7 mouse cellular contexts compared by ENCODE assay signal in the genomic region with DNA sequence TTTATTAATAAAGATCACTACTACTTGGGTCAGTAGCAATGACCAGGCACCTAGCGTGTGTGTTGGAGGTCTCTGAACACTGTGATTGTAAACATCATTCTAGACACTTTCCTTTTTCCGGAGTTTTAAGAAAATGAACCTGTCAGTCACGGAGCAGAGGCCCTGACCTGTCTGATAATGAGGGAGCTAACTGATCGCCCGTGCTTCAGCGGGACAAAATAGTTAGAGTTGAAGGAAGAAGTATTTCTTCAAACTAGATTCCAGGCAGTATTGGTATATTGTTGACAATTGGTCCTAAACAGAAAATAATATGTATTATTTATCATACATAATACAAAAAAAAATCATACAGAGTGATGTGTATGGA. TPM values are rescaled to one million over a fixed set of nuclear protein-coding genes. Genes with fewer than 3 reads are reported as not detected.
DNase-seq lines count a peak whose midpoint lies in the region; ATAC-seq lines count a peak whose summit lies in the region.

No protein-coding gene starts in this region.

- H3K27me3 ChIP-seq in neural tube, embryonic 11.5 days (ENCODE audit: control insufficient read depth, insufficient read depth, low read length), result no peaks in the 10 kb centered on the region
- H3K27me3 ChIP-seq in limb, embryonic 13.5 days, result no peaks in the 10 kb centered on the region
- H3K27me3 ChIP-seq in stomach, embryonic 15.5 days (replicated peaks), result no peaks in the 10 kb centered on the region

- H3K27ac ChIP-seq in neural tube, embryonic 11.5 days (ENCODE audit: low read depth, low read length), result no peak overlapping the region; the same call in 1 of the 2 replicates
- peak overlapping the region; percentile 79; the same call in 1 of the 2 replicates for H3K27ac ChIP-seq in limb, embryonic 13.5 days
- H3K27ac ChIP-seq in stomach, embryonic 15.5 days, result peak overlapping the region; percentile 87; the same call in 1 of the 2 replicates

- peak overlapping the region; percentile 92 for H3K9ac ChIP-seq in neural tube, embryonic 11.5 days (ENCODE audit: low read length)
- H3K9ac ChIP-seq in limb, embryonic 13.5 days, result peak overlapping the region; percentile 94
- peak overlapping the region; percentile 66 for H3K9ac ChIP-seq in stomach, embryonic 15.5 days

- 0 out of 2 replicates have a peak, but pooled peaks cover 3% of the 10 kb centered on the region for H3K4me1 ChIP-seq in neural tube, embryonic 11.5 days (ENCODE audit: control insufficient read depth, insufficient read depth, low read length)
- peaks cover 11% of the 10 kb centered on the region for H3K4me1 ChIP-seq in limb, embryonic 13.5 days
- no peaks in the 10 kb centered on the region for H3K4me1 ChIP-seq in stomach, embryonic 15.5 days

- H3K4me2 ChIP-seq in neural tube, embryonic 11.5 days (ENCODE audit: low read depth), result peak overlapping the region; percentile 62
- peak overlapping the region; percentile 73 for H3K4me2 ChIP-seq in limb, embryonic 13.5 days (replicated peaks)
- H3K4me2 ChIP-seq in stomach, embryonic 15.5 days, result peak overlapping the region; percentile 52

- no peaks in the 10 kb centered on the region for H3K9me3 ChIP-seq in neural tube, embryonic 11.5 days (ENCODE audit: control insufficient read depth, low read length)
- H3K9me3 ChIP-seq in limb, embryonic 13.5 days, result no peaks in the 10 kb centered on the region
- H3K9me3 ChIP-seq in stomach, embryonic 15.5 days, result no peaks in the 10 kb centered on the region

- DNase-seq in neural tube, embryonic 11.5 days (ENCODE audit: low spot score), result no peak
- no peak for DNase-seq in neural tube, embryonic 10.5 days (ENCODE audit: extremely low spot score, low spot score)
- no peak for DNase-seq in spleen, postnatal 4 days (ENCODE audit: low spot score in 2 of 2)
- no peak for DNase-seq in adrenal gland, postnatal 14 days

- 0 out of 2 replicates have a peak, but pooled peaks have one; percentile 4 for ATAC-seq in neural tube, embryonic 11.5 days (ENCODE audit: insufficient read depth, low FRiP score, low TSS enrichment)
- peak; percentile 59 for ATAC-seq in erythroblast, adult 5-6 weeks (replicated peaks; ENCODE audit: low FRiP score, poor library complexity, severe bottlenecking)
- no peak for ATAC-seq in limb, embryonic 13.5 days (ENCODE audit: low FRiP score, low read depth)
- no peak for ATAC-seq in stomach, embryonic 15.5 days (ENCODE audit: insufficient read depth, low FRiP score, low read depth)

- 5% methylated on average over 6 of the region's 6 CpGs for WGBS in neural tube, embryonic 11.5 days
- 2% methylated on average over 6 of the region's 6 CpGs for WGBS in limb, embryonic 13.5 days
- whole genome bisulfite sequencing in stomach, embryonic 15.5 days, result 1% methylated on average over 6 of the region's 6 CpGs

- peak overlapping the region; percentile 89 for H3K4me3 ChIP-seq in neural tube, embryonic 11.5 days (ENCODE audit: low read depth, low read length)
- peak overlapping the region; percentile 99 for H3K4me3 ChIP-seq in limb, embryonic 13.5 days
- H3K4me3 ChIP-seq in stomach, embryonic 15.5 days (replicated peaks), result peak overlapping the region; percentile 75

- peaks cover 2% of the 10 kb centered on the region; the same call in 1 of the 2 replicates for H3K36me3 ChIP-seq in neural tube, embryonic 11.5 days (ENCODE audit: control insufficient read depth, insufficient read depth, low read length)
- H3K36me3 ChIP-seq in limb, embryonic 13.5 days, result peaks cover 24% of the 10 kb centered on the region
- peaks cover 6% of the 10 kb centered on the region; the same call in 1 of the 2 replicates for H3K36me3 ChIP-seq in stomach, embryonic 15.5 days

RNA-seq across cellular contexts. Expression of a gene that starts 0.8 kb away (rescaled TPM):
- 187 and 205 TPM in 2 replicates for polyA plus RNA-seq in neural tube, embryonic 11.5 days (2014; fragmentation: Nextera tagmentation; extraction: Ambion mirVana)
- total RNA-seq in erythroblast, adult 5-6 weeks (2015; ENCODE audit: low replicate concordance), result 42.7 and 43.7 TPM in 2 replicates
- 43.8 and 50.0 TPM in 2 replicates for total RNA-seq in erythroblast, adult 5-6 weeks (2017; ENCODE audit: low replicate concordance)
- polyA plus RNA-seq in limb, embryonic 13.5 days (2015; fragmentation: Nextera tagmentation; extraction: Ambion mirVana), result 99.0 and 104 TPM in 2 replicates
- polyA plus RNA-seq in stomach, embryonic 15.5 days (2015; fragmentation: Nextera tagmentation; extraction: Ambion mirVana), result 78.1 and 80.5 TPM in 2 replicates
- 84.0 and 84.5 TPM in 2 replicates for total RNA-seq in adrenal gland, postnatal 14 days (2021)

Comparison
In these comparisons a context has a peak if more than half of its experiments do, and no peak if none do; other contexts are left out.
1. ATAC-seq: peak in neural tube, embryonic 11.5 days (single experiment) and erythroblast, adult 5-6 weeks (single experiment); none in limb, embryonic 13.5 days (single experiment) and stomach, embryonic 15.5 days (single experiment).
2. Peak in every context shown above with its lines, with median percentiles within 50 percentile points of each other: H3K4me2 ChIP-seq, H3K4me3 ChIP-seq and H3K9ac ChIP-seq.